Mouse (Mus musculus) embryo, embryonic 9.5 days (tissue): ENCODE results near the gene Ifna5.
"Not testable (repeated sequence)": the region's sequence is repeated elsewhere in the genome, so short reads cannot be mapped to it uniquely, and the experiment has no call there.

Source experiments
- DNase-seq: peaks from one replicate; pipeline ENCODE4 v3.0.0-alpha.2; 2017; ENCODE audit errors: extremely low spot score

Gene Ifna5

GRCm38 (mm10) chr4:88835225-88835624, at the start of gene Ifna5:
Ifna5 (plus strand) TSS chr4:88835525.
- DNase-seq: not testable (repeated sequence)

- DNase-seq: not testable (repeated sequence)
These were observed 46.9 kb upstream of the Ifna5 start, which contains the start of gene Gm13277 for GRCm38 (mm10) chr4:88788402-88788801. Gm13277 (plus strand) TSS chr4:88788632.

- DNase-seq: not testable (repeated sequence)
These were observed 44.1 kb upstream of the Ifna5 start, which contains the start of gene Gm13278 for GRCm38 (mm10) chr4:88791250-88791649. Gm13278 (plus strand) TSS chr4:88791550.

- not testable (repeated sequence) for DNase-seq
These were observed 41.2 kb upstream of the Ifna5 start, which contains the start of gene Gm13275 for GRCm38 (mm10) chr4:88793936-88794675. Gm13275 (plus strand) TSS chr4:88794487.

- DNase-seq: not testable (repeated sequence)
These were observed 38.2 kb upstream of the Ifna5 start, which contains the start of gene Gm13279 for GRCm38 (mm10) chr4:88797097-88797496. Gm13279 (plus strand) TSS chr4:88797397.

- not testable (repeated sequence) for DNase-seq
These were observed 36.0 kb upstream of the Ifna5 start, which contains the start of gene Gm13285 for GRCm38 (mm10) chr4:88799365-88799764. Gm13285 (plus strand) TSS chr4:88799665.

GRCm38 (mm10) chr4:88802954-88803353, 32.4 kb upstream of the Ifna5 start, which contains the start of gene Gm13287:
Gm13287 (plus strand) TSS chr4:88803254.
- not testable (repeated sequence) for DNase-seq

- not testable (repeated sequence) for DNase-seq
These were observed 30.1 kb upstream of the Ifna5 start, which contains the start of gene Gm13288 for GRCm38 (mm10) chr4:88805231-88805630. Gm13288 (plus strand) TSS chr4:88805531.

GRCm38 (mm10) chr4:88805761-88806160, 29.6 kb upstream of the Ifna5 start:
- not testable (repeated sequence) for DNase-seq

GRCm38 (mm10) chr4:88815928-88816327, 19.4 kb upstream of the Ifna5 start, which contains the start of gene Ifna7:
Ifna7 (plus strand) TSS chr4:88816228.
- DNase-seq: no peak

- DNase-seq: no peak
These were observed 15.7 kb upstream of the Ifna5 start, which contains the start of gene Ifna11 for GRCm38 (mm10) chr4:88819659-88820058. Ifna11 (plus strand) TSS chr4:88819959.

GRCm38 (mm10) chr4:88822995-88823394, 12.3 kb upstream of the Ifna5 start:
- no peak for DNase-seq

GRCm38 (mm10) chr4:88827116-88827515, 8.2 kb upstream of the Ifna5 start, which contains the start of gene Ifna6:
Ifna6 (plus strand) TSS chr4:88827416.
- DNase-seq: not testable (repeated sequence)

- no peak for DNase-seq
These were observed 4.8 kb upstream of the Ifna5 start for GRCm38 (mm10) chr4:88830523-88830922.

GRCm38 (mm10) chr4:88838828-88839227, 3.5 kb downstream of the Ifna5 start:
- DNase-seq: no peak

GRCm38 (mm10) chr4:88840058-88840457, 4.7 kb downstream of the Ifna5 start:
- DNase-seq: no peak

- DNase-seq: no peak
These were observed 6.2 kb downstream of the Ifna5 start, which contains the start of gene Ifna4 for GRCm38 (mm10) chr4:88841438-88841911. Ifna4 (plus strand) TSS chr4:88841861.

GRCm38 (mm10) chr4:88845334-88845733, 10.0 kb downstream of the Ifna5 start:
- no peak for DNase-seq

- DNase-seq: no peak
These were observed 14.4 kb downstream of the Ifna5 start, which contains the start of gene Ifna1 for GRCm38 (mm10) chr4:88849698-88850097. Ifna1 (plus strand) TSS chr4:88850087.

GRCm38 (mm10) chr4:88851026-88851763, 15.9 kb downstream of the Ifna5 start:
- no peak for DNase-seq

GRCm38 (mm10) chr4:88859214-88859613, 23.9 kb downstream of the Ifna5 start:
- DNase-seq: no peak

GRCm38 (mm10) chr4:88863309-88863708, 28.0 kb downstream of the Ifna5 start:
- DNase-seq: no peak
